Mouse (Mus musculus) midbrain, embryonic 15.5 days (tissue): ENCODE measurements around the gene Fgf13. TPM values are rescaled to one million over a fixed set of nuclear protein-coding genes. Genes with fewer than 3 reads are reported as not detected.

ENCODE experiments used
- ATAC-seq: fragments of 200-750 bp; cut with Nextera tagmentation; replicated peaks from 2 replicates; pipeline ENCODE4 v1.8.0; 2017; ENCODE audit warnings: moderate TSS enrichment
- H3K27ac ChIP-seq: fragments of 300-500 bp; sonication (generic); 2 replicates; pipeline ENCODE4 v1.5.1; 2015; ENCODE audit warnings: mild to moderate bottlenecking, inconsistent platforms
- H3K27me3 ChIP-seq: fragments of 300-500 bp; sonication (generic); replicated peaks from 2 replicates; pipeline ENCODE4 v1.6.1; 2015; ENCODE audit warnings: inconsistent platforms
- H3K36me3 ChIP-seq: fragments of 300-500 bp; sonication (generic); replicated peaks from 2 replicates; pipeline ENCODE4 v1.6.1; 2015; ENCODE audit warnings: inconsistent platforms
- H3K4me1 ChIP-seq: fragments of 300-500 bp; sonication (generic); 2 replicates; pipeline ENCODE4 v1.6.1; 2015; ENCODE audit warnings: inconsistent platforms
- H3K4me2 ChIP-seq: fragments of 300-500 bp; sonication (generic); 2 replicates; pipeline ENCODE4 v1.6.1; 2015; ENCODE audit warnings: inconsistent platforms, mild to moderate bottlenecking, moderate library complexity
- H3K4me3 ChIP-seq: fragments of 300-500 bp; sonication (generic); 2 replicates; pipeline ENCODE4 v1.5.1; 2015; ENCODE audit warnings: mild to moderate bottlenecking, inconsistent platforms
- H3K9ac ChIP-seq: fragments of 300-500 bp; sonication (generic); 2 replicates; pipeline ENCODE4 v1.6.1; 2015; ENCODE audit warnings: mild to moderate bottlenecking, inconsistent platforms
- H3K9me3 ChIP-seq: fragments of 300-500 bp; sonication (generic); 2 replicates; pipeline ENCODE4 v1.6.1; 2016; ENCODE audit warnings: inconsistent platforms
- WGBS: fragments of 180-500 bp; shearing (Covaris S2); methylation state at CpG from one replicate; pipeline ENCODE4 v1.1.7; 2015; ENCODE audit warnings: mixed read lengths; 5-methylcytosine and 5-hydroxymethylcytosine counted together
- microRNA counts: library from miRNA; unstranded; fragments of <30 nt; microRNA quantifications from one replicate; lab custom pipeline; 2016
- microRNA-seq: library from miRNA; unstranded; fragments of <30 nt; microRNA quantifications from one replicate; pipeline ENCODE4, GENCODE M21; 2016
- polyA plus RNA-seq: library from polyadenylated mRNA; unstranded; fragments of >200 nt; fragmentation: Nextera tagmentation; extraction: Ambion mirVana; gene quantifications from 2 replicates; pipeline ENCODE4 v1.2.1, GENCODE M21; 2015

Fgf13 gene
- polyA plus RNA-seq, 1 experiment from 2014 or later, result 168 TPM

DNA sequence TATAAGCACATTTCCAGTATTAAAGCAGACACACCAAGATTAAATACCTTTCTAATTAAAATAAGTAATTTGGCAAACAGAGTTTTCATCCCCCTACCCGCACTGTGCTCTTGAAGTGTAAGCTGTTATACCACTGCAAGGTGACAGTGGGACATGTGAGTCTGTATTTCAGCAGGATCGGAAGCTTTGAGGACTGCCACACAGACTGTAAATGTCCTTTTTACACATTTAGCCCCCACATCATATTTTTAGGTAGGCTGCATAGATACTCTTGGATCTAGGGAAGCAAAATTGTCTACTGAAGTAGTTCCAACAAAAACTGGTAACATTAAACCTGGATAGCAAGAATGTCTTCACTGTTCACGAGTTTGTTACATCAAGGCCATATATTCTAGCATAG lies 495.8 kb downstream of the Fgf13 start:
- no peak overlapping the region for H3K27ac ChIP-seq
- no peak for ATAC-seq
- no peaks in the 10 kb centered on the region for H3K36me3 ChIP-seq
- WGBS, result 79% methylated on average over 3 of the region's 3 CpGs
- H3K9ac ChIP-seq, result no peak overlapping the region
- H3K4me1 ChIP-seq, result no peaks in the 10 kb centered on the region
- H3K4me2 ChIP-seq, result no peak overlapping the region
- no peaks in the 10 kb centered on the region for H3K27me3 ChIP-seq
- H3K9me3 ChIP-seq, result no peaks in the 10 kb centered on the region
- no peak overlapping the region for H3K4me3 ChIP-seq

DNA sequence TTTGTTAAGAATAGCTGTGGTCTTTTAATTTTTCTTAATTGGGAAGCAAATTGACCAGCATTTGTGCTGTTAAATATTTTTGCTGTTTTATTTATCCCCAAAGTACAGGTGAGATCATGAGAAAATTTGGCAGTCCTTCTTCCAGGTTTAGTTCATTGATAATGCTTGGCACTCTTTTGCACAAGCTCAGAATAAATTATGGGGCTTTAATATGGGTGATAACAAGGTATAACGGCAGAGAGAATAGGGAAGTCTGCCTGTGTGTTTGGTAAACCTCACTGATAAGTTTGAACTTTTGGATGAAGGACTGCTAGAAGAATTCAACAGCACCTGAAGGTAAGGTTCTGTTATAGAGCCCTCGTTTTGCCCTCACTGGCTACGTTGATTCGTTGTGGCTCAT lies 504.7 kb downstream of the Fgf13 start:
- 76% methylated on average over 4 of the region's 4 CpGs for WGBS
- no peaks in the 10 kb centered on the region for H3K27me3 ChIP-seq
- H3K4me2 ChIP-seq, result no peak overlapping the region
- no peak for ATAC-seq
- no peaks in the 10 kb centered on the region for H3K36me3 ChIP-seq
- H3K27ac ChIP-seq, result no peak overlapping the region
- no peak overlapping the region for H3K9ac ChIP-seq
- H3K9me3 ChIP-seq, result no peaks in the 10 kb centered on the region
- no peaks in the 10 kb centered on the region for H3K4me1 ChIP-seq
- no peak overlapping the region for H3K4me3 ChIP-seq

DNA sequence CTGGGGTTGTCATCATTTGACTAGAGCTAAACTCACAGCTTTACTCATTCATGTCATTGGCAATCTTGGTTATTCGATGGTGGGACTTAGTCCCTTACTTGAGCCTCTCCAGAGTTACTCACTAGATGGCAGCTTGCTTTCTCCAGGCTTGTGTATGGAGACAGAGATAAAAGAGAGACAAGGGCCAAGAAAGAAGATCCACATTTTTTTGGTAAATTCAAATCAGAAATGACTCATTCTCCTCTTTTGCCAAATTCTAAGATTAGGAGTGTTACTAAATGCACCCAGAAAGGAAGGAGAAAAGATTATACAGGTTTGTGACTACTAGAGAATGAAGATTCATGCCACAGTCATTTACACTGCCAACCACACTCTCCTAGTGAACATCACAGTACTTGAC lies 532.9 kb downstream of the Fgf13 start:
- Histone ChIP-seq H3K4me3 (no peak overlapping the region), H3K27me3 (no peaks in the 10 kb centered on the region), H3K36me3 (no peaks in the 10 kb centered on the region), H3K4me1 (no peaks in the 10 kb centered on the region), H3K27ac (no peak overlapping the region), H3K4me2 (no peak overlapping the region), H3K9ac (no peak overlapping the region), H3K9me3 (no peaks in the 10 kb centered on the region)
- WGBS, result 59% methylated on average over 1 of the region's 1 CpGs
- no peak for ATAC-seq

MicroRNAs encoded within 50 kb of the gene (microRNA counts, 519-probe panel; counts per million panel counts)
- microRNA mmu-miR-504 (lab: Ali Mortazavi, UCI), result not detected

Small RNAs within 50 kb of the gene (microRNA-seq; reads per million reads assigned to microRNA genes)
- gene Mir504, result 10.5 reads per million, percentile 30 among the genes with 10 or more reads in this experiment
